Mouse (Mus musculus): ENCODE results near the gene Emcn. TPM values are rescaled to one million over a fixed set of nuclear protein-coding genes. Genes with fewer than 3 reads are reported as not detected.

Gene Emcn
- polyA plus RNA-seq, 1 experiment from 2014 or later, result 9.5 TPM

DNA sequence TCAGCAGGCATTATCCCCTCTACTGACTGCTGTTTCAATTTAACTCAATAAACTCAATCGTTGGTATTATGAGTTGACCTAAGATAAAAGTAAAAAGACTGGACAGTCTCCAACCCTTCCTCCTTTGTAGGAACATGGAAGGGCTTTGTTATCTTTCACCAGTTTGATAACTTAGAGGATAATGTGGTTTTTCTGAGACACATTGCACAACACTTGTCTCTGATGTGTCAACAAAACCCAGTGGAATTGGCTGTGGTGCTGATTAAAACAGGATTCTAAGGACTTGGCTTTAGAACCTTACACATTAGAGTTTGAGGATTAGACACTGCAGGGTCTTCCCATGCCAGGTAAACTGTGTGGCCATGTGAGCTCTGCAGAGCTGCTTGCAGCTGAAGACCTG lies 20.9 kb upstream of the Emcn start:
- H3K4me2 ChIP-seq (ENCODE audit: low read length), result no peak overlapping the region
- H3K36me3 ChIP-seq (ENCODE audit: control insufficient read depth, insufficient read depth), result no peaks in the 10 kb centered on the region
- no peaks in the 10 kb centered on the region for H3K9me3 ChIP-seq (ENCODE audit: control insufficient read depth, low read length)
- H3K27me3 ChIP-seq (replicated peaks; ENCODE audit: control insufficient read depth, insufficient read depth, low read length), result no peaks in the 10 kb centered on the region
- H3K9ac ChIP-seq (replicated peaks; ENCODE audit: low read depth, low read length), result no peak overlapping the region
- 56% methylated on average over 1 of the region's 1 CpGs for WGBS
- no peak for ATAC-seq
- no peak overlapping the region for H3K4me3 ChIP-seq (replicated peaks; ENCODE audit: low read length)
- H3K27ac ChIP-seq (ENCODE audit: low read length), result no peak overlapping the region
- H3K4me1 ChIP-seq (replicated peaks; ENCODE audit: control insufficient read depth, insufficient read depth, low read length), result no peaks in the 10 kb centered on the region

DNA sequence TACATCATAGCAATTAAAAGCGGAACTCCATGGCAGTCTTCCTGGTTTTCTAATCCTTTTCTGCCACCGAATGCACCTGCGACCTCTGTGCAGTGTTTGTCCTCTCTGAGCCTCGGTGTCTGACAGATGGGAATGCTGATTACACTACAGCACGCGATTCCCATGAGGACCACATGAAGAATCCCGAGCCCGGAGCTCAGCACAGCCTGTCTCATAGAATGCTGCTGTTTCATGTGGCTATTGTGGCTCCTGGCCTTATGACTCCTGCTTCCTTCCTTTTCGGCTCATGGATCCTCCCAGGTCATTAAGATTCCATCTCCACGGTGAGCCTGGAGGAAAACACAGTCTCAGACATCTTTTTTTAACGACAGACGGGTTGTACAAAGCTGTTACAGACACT lies 18.6 kb upstream of the Emcn start:
- H3K27me3 ChIP-seq (replicated peaks; ENCODE audit: control insufficient read depth, insufficient read depth, low read length), result no peaks in the 10 kb centered on the region
- no peak overlapping the region for H3K4me3 ChIP-seq (replicated peaks; ENCODE audit: low read length)
- H3K4me1 ChIP-seq (replicated peaks; ENCODE audit: control insufficient read depth, insufficient read depth, low read length), result no peaks in the 10 kb centered on the region
- H3K4me2 ChIP-seq (ENCODE audit: low read length), result no peak overlapping the region
- ATAC-seq, result no peak
- H3K9ac ChIP-seq (replicated peaks; ENCODE audit: low read depth, low read length), result no peak overlapping the region
- WGBS, result 51% methylated on average over 12 of the region's 12 CpGs
- H3K27ac ChIP-seq (ENCODE audit: low read length), result no peak overlapping the region
- H3K36me3 ChIP-seq (ENCODE audit: control insufficient read depth, insufficient read depth), result no peaks in the 10 kb centered on the region
- no peaks in the 10 kb centered on the region for H3K9me3 ChIP-seq (ENCODE audit: control insufficient read depth, low read length)

DNA sequence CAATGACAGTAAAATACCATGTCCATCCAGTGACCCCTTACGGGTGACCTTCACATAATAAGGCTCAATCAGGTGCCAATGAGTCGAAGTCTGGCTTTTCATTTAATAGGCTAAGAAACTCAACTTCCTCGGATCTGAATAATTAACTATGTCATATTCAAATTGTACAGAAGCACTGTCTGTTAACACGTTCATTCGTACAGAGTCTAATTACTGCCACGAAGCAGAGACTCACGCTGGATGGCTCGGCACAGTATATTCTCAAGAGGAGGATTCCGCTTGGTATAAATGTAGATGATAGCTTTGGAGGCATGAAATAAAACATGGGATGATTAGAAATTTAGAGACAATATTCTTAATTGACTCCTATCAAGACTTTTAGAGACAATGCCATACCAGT lies 11.0 kb upstream of the Emcn start:
- Histone ChIP-seq H3K27ac (ENCODE audit: low read length) (no peak overlapping the region), H3K4me2 (ENCODE audit: low read length) (no peak overlapping the region), H3K4me1 (replicated peaks; ENCODE audit: control insufficient read depth, insufficient read depth, low read length) (no peaks in the 10 kb centered on the region), H3K4me3 (replicated peaks; ENCODE audit: low read length) (no peak overlapping the region), H3K9ac (replicated peaks; ENCODE audit: low read depth, low read length) (no peak overlapping the region), H3K36me3 (ENCODE audit: control insufficient read depth, insufficient read depth) (no peaks in the 10 kb centered on the region), H3K9me3 (ENCODE audit: control insufficient read depth, low read length) (no peaks in the 10 kb centered on the region), H3K27me3 (replicated peaks; ENCODE audit: control insufficient read depth, insufficient read depth, low read length) (no peaks in the 10 kb centered on the region)
- ATAC-seq, result peak; percentile 52; the same call in 1 of the 2 replicates
- whole genome bisulfite sequencing, result 37% methylated on average over 9 of the region's 9 CpGs

GRCm38 (mm10) chr3:137330950-137331349 lies 9.9 kb upstream of the Emcn start:
- Histone ChIP-seq H3K27ac (ENCODE audit: low read length) (no peak overlapping the region), H3K4me1 (replicated peaks; ENCODE audit: control insufficient read depth, insufficient read depth, low read length) (no peaks in the 10 kb centered on the region), H3K4me3 (replicated peaks; ENCODE audit: low read length) (no peak overlapping the region), H3K4me2 (ENCODE audit: low read length) (no peak overlapping the region), H3K9me3 (ENCODE audit: control insufficient read depth, low read length) (no peaks in the 10 kb centered on the region), H3K27me3 (replicated peaks; ENCODE audit: control insufficient read depth, insufficient read depth, low read length) (no peaks in the 10 kb centered on the region), H3K9ac (replicated peaks; ENCODE audit: low read depth, low read length) (no peak overlapping the region), H3K36me3 (ENCODE audit: control insufficient read depth, insufficient read depth) (no peaks in the 10 kb centered on the region)
- 87% methylated on average over 4 of the region's 4 CpGs for WGBS
- ATAC-seq, result no peak

GRCm38 (mm10) chr3:137332531-137332930 lies 8.3 kb upstream of the Emcn start:
- Histone ChIP-seq H3K27ac (ENCODE audit: low read length) (no peak overlapping the region), H3K36me3 (ENCODE audit: control insufficient read depth, insufficient read depth) (no peaks in the 10 kb centered on the region), H3K4me1 (replicated peaks; ENCODE audit: control insufficient read depth, insufficient read depth, low read length) (no peaks in the 10 kb centered on the region), H3K27me3 (replicated peaks; ENCODE audit: control insufficient read depth, insufficient read depth, low read length) (no peaks in the 10 kb centered on the region), H3K4me3 (replicated peaks; ENCODE audit: low read length) (no peak overlapping the region), H3K4me2 (ENCODE audit: low read length) (no peak overlapping the region), H3K9ac (replicated peaks; ENCODE audit: low read depth, low read length) (no peak overlapping the region), H3K9me3 (ENCODE audit: control insufficient read depth, low read length) (no peaks in the 10 kb centered on the region)
- no peak for ATAC-seq
- WGBS, result 90% methylated on average over 4 of the region's 4 CpGs

DNA sequence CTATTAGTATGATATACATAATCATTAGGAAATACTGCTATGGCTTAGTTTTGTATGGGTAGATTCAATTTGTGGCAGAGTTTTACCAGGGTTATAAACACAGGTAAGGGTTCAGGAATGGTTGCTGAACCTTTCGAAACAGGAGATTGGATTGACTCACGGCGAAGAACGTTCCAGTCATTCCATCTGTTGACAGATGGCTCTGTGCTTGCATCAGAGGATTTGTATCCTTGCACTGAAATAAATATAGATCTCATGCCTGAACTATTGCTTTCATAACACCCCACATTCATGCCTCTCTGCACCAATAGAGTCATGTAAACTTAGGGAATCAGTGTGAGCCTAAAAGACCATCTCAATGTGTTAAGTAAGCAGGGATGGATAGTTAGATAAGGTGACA lies 4.9 kb upstream of the Emcn start:
- no peaks in the 10 kb centered on the region for H3K36me3 ChIP-seq (ENCODE audit: control insufficient read depth, insufficient read depth)
- no peaks in the 10 kb centered on the region for H3K9me3 ChIP-seq (ENCODE audit: control insufficient read depth, low read length)
- no peaks in the 10 kb centered on the region for H3K4me1 ChIP-seq (replicated peaks; ENCODE audit: control insufficient read depth, insufficient read depth, low read length)
- no peak overlapping the region for H3K4me2 ChIP-seq (ENCODE audit: low read length)
- no peak overlapping the region for H3K9ac ChIP-seq (replicated peaks; ENCODE audit: low read depth, low read length)
- WGBS, result 87% methylated on average over 4 of the region's 4 CpGs
- no peaks in the 10 kb centered on the region for H3K27me3 ChIP-seq (replicated peaks; ENCODE audit: control insufficient read depth, insufficient read depth, low read length)
- H3K4me3 ChIP-seq (replicated peaks; ENCODE audit: low read length), result no peak overlapping the region
- ATAC-seq, result no peak
- no peak overlapping the region for H3K27ac ChIP-seq (ENCODE audit: low read length)

DNA sequence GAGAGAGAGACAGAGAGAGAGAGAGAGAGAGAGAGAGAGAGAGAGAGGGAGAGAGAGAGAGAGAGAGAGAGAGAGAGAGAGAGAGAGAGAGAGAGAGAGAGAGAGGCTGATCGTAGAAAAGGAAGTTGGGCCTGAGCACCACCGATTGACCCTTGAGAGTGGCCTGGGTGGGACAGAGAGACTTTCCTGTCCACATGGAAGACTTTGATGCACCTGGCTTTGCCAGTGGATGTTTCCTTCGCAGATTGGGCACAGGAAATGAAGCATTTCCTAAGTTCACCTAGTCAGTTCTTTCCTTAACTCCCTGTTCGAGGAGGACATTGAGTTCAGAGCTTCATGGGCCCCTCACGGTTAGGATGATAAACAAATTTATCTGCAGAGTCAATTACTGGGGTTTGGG lies 2.6 kb downstream of the Emcn start:
- 85% methylated on average over 5 of the region's 5 CpGs for WGBS
- Histone ChIP-seq H3K27me3 (replicated peaks; ENCODE audit: control insufficient read depth, insufficient read depth, low read length) (no peaks in the 10 kb centered on the region), H3K4me1 (replicated peaks; ENCODE audit: control insufficient read depth, insufficient read depth, low read length) (no peaks in the 10 kb centered on the region), H3K4me3 (replicated peaks; ENCODE audit: low read length) (no peak overlapping the region), H3K9me3 (ENCODE audit: control insufficient read depth, low read length) (no peaks in the 10 kb centered on the region), H3K36me3 (ENCODE audit: control insufficient read depth, insufficient read depth) (no peaks in the 10 kb centered on the region), H3K4me2 (ENCODE audit: low read length) (no peak overlapping the region), H3K27ac (ENCODE audit: low read length) (no peak overlapping the region), H3K9ac (replicated peaks; ENCODE audit: low read depth, low read length) (no peak overlapping the region)
- ATAC-seq, result no peak

DNA sequence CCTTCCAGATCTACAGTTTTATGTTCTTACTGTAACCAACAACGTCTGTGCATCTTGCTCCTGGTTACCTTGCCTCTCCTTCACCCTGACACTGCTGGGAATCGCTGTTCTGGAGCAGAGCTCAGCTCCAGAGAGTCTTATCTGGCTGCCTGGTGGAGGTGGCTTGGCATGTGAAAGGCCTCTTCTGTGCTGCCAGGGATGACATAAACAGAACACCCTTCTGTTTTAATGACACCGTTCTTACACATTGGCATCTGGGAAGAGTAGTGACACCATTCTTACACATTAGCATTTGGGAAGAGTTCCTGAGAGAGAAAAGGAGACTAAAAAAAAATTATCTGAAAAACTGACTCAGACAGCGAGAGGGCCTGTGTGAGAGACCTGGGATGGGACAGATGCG lies 11.0 kb downstream of the Emcn start:
- Histone ChIP-seq H3K9me3 (ENCODE audit: control insufficient read depth, low read length) (no peaks in the 10 kb centered on the region), H3K4me1 (replicated peaks; ENCODE audit: control insufficient read depth, insufficient read depth, low read length) (no peaks in the 10 kb centered on the region), H3K36me3 (ENCODE audit: control insufficient read depth, insufficient read depth) (no peaks in the 10 kb centered on the region), H3K4me3 (replicated peaks; ENCODE audit: low read length) (no peak overlapping the region), H3K9ac (replicated peaks; ENCODE audit: low read depth, low read length) (no peak overlapping the region), H3K27me3 (replicated peaks; ENCODE audit: control insufficient read depth, insufficient read depth, low read length) (no peaks in the 10 kb centered on the region), H3K27ac (ENCODE audit: low read length) (no peak overlapping the region), H3K4me2 (ENCODE audit: low read length) (no peak overlapping the region)
- ATAC-seq, result no peak
- WGBS, result 79% methylated on average over 5 of the region's 5 CpGs

GRCm38 (mm10) chr3:137356697-137357096 lies 15.8 kb downstream of the Emcn start:
- Histone ChIP-seq H3K9ac (replicated peaks; ENCODE audit: low read depth, low read length) (no peak overlapping the region), H3K27me3 (replicated peaks; ENCODE audit: control insufficient read depth, insufficient read depth, low read length) (no peaks in the 10 kb centered on the region), H3K36me3 (ENCODE audit: control insufficient read depth, insufficient read depth) (no peaks in the 10 kb centered on the region), H3K9me3 (ENCODE audit: control insufficient read depth, low read length) (no peaks in the 10 kb centered on the region), H3K4me3 (replicated peaks; ENCODE audit: low read length) (no peak overlapping the region), H3K4me2 (ENCODE audit: low read length) (no peak overlapping the region), H3K27ac (ENCODE audit: low read length) (no peak overlapping the region), H3K4me1 (replicated peaks; ENCODE audit: control insufficient read depth, insufficient read depth, low read length) (no peaks in the 10 kb centered on the region)
- 26% methylated on average over 4 of the region's 4 CpGs for WGBS
- ATAC-seq, result no peak

GRCm38 (mm10) chr3:137367123-137367825 lies 26.4 kb downstream of the Emcn start:
- ATAC-seq, result peak; percentile 38; the same call in 1 of the 2 replicates
- no peak overlapping the region for H3K9ac ChIP-seq (replicated peaks; ENCODE audit: low read depth, low read length)
- H3K9me3 ChIP-seq (ENCODE audit: control insufficient read depth, low read length), result no peaks in the 10 kb centered on the region
- H3K4me2 ChIP-seq (ENCODE audit: low read length), result no peak overlapping the region
- H3K4me1 ChIP-seq (replicated peaks; ENCODE audit: control insufficient read depth, insufficient read depth, low read length), result peaks cover 4% of the 10 kb centered on the region
- H3K27ac ChIP-seq (ENCODE audit: low read length), result no peak overlapping the region; the same call in 1 of the 2 replicates
- H3K4me3 ChIP-seq (replicated peaks; ENCODE audit: low read length), result no peak overlapping the region
- no peaks in the 10 kb centered on the region for H3K36me3 ChIP-seq (ENCODE audit: control insufficient read depth, insufficient read depth)
- H3K27me3 ChIP-seq (replicated peaks; ENCODE audit: control insufficient read depth, insufficient read depth, low read length), result no peaks in the 10 kb centered on the region
- WGBS, result 85% methylated on average over 6 of the region's 6 CpGs

Measured in forebrain, embryonic 16.5 days (tissue).